Mouse (Mus musculus) spleen, adult 2 months (tissue): Measurements from ENCODE around the gene Fdxr. TPM values are rescaled to one million over a fixed set of nuclear protein-coding genes. Genes with fewer than 3 reads are reported as not detected.

ENCODE experiments used
- DNase-seq, 2 experiments: peaks; one replicate each; pipeline versions ENCODE4 v3.0.0 to v3.0.0-alpha.2; 2012 to 2021; ENCODE audit warnings: low spot score in 2 of 2, low read depth in 1 of 2
- H3K27ac ChIP-seq: fragments of 200-500 bp; 2 replicates; pipeline ENCODE4 v1.5.1; 2012; ENCODE audit warnings: low read length, inconsistent platforms; ENCODE audit not compliant: insufficient read depth
- H3K27me3 ChIP-seq: fragments of 200-500 bp; 2 replicates; pipeline ENCODE4 v1.6.1; 2012; ENCODE audit warnings: mild to moderate bottlenecking, moderate library complexity, low read length, inconsistent platforms; ENCODE audit not compliant: control insufficient read depth, insufficient read depth
- H3K36me3 ChIP-seq: fragments of 200-500 bp; 2 replicates; pipeline ENCODE4 v1.6.1; 2012; ENCODE audit warnings: mild to moderate bottlenecking, low read length, inconsistent platforms; ENCODE audit not compliant: control insufficient read depth, insufficient read depth
- H3K4me1 ChIP-seq: fragments of 200-500 bp; 2 replicates; pipeline ENCODE4 v1.6.1; 2011; ENCODE audit warnings: inconsistent platforms; ENCODE audit not compliant: control insufficient read depth, insufficient read depth, insufficient read length
- H3K4me3 ChIP-seq: fragments of 200-500 bp; 2 replicates; pipeline ENCODE4 v1.5.1; 2011; ENCODE audit warnings: mild to moderate bottlenecking, inconsistent platforms; ENCODE audit not compliant: insufficient read depth, insufficient read length; ENCODE audit errors: extremely low read depth
- CTCF ChIP-seq: fragments of 200-500 bp; IDR thresholded peaks from 2 replicates; pipeline ENCODE4 v1.5.1; 2011; ENCODE audit warnings: mild to moderate bottlenecking, inconsistent platforms; ENCODE audit not compliant: insufficient read depth, insufficient read length, insufficient replicate concordance; ENCODE audit errors: extremely low read depth
- POLR2A ChIP-seq: fragments of 200-500 bp; IDR thresholded peaks from 2 replicates; pipeline ENCODE4 v1.6.1; 2011; ENCODE audit warnings: low read depth, low read length, inconsistent platforms
- WGBS: fragments of 180-500 bp; shearing (Covaris S2); methylation state at CpG from one replicate; pipeline ENCODE4 v1.1.7; 2018; 5-methylcytosine and 5-hydroxymethylcytosine counted together
- polyA plus RNA-seq: library from polyadenylated mRNA; depleted of rRNA; stranded (reverse); fragments of >200 nt; gene quantifications from 2 replicates; pipeline ENCODE4 v1.2.3, GENCODE M21; 2012

The Fdxr gene
- polyA plus RNA-seq, 1 experiment, result 18.7 TPM

DNA sequence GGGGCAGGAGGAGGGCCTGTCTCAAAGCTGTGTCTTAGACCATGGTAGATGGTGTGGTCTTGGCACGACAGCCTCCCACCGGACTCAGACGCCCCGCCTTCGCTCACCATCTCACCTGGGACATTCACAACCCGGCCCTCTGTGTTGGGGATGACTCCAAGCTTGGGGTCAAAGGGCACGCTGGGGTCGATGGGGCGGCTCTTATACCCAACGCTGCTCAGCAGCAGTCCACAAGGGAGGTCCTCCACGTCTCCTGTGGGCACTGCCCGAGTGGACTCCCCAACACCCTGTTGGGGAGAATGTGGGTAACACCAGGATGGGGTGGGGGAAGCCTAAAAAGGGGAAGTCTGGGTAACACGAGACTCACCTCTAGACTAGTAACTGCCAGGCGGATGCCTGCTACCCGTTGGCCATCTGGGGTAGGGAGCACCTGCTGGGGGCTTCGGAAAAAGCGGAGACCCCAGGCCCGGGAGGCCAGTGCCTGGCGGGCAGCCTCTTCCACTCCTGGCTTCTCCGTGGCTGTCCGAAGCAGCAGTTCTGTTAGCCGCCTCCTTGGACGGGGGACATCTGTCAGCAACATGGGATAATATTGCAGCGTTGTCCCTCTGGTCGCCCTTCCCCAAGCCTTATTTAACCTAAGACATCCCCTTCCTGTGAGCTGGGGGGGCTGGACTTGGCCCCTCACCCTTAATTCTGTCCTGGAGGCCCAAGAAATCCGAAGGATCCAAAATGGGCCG lies 7.4 kb downstream of the Fdxr start:
- H3K4me1 ChIP-seq, result peaks cover 3% of the 10 kb centered on the region; the same call in 1 of the 2 replicates
- H3K27ac ChIP-seq, result no peak overlapping the region
- peaks cover 15% of the 10 kb centered on the region for H3K36me3 ChIP-seq
- TF ChIP-seq CTCF (no peak), POLR2A (no peak)
- peaks cover 21% of the 10 kb centered on the region for H3K27me3 ChIP-seq
- DNase-seq, result no peak
- WGBS, result 83% methylated on average over 27 of the region's 27 CpGs
- H3K4me3 ChIP-seq, result no peak overlapping the region

DNA sequence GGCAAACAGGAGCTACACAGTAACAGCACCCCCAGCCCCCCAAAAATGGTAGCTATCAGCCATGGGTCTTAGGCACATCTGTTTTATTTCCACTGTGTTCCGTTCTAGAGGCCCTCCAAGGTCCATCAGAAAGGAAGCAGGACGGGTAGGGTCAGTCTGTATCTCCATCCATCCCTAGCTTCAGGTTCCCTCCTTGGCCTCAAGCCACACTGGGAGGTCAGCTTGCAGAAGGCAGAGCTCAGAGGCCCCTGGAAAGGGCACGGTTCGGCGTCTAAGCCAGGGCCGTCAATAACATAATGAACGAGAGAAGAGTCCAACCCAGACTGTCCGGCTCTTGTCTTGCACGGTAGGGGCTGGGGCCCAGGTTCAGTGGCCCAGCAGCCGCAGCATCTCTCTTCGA lies 8.9 kb downstream of the Fdxr start:
- H3K4me3 ChIP-seq, result no peak overlapping the region
- peaks cover 3% of the 10 kb centered on the region; the same call in 1 of the 2 replicates for H3K4me1 ChIP-seq
- WGBS, result 97% methylated on average over 11 of the region's 11 CpGs
- no peak for DNase-seq
- H3K27ac ChIP-seq, result no peak overlapping the region
- peaks cover 22% of the 10 kb centered on the region for H3K27me3 ChIP-seq
- H3K36me3 ChIP-seq, result peaks cover 15% of the 10 kb centered on the region
- TF ChIP-seq CTCF (no peak), POLR2A (no peak)

DNA sequence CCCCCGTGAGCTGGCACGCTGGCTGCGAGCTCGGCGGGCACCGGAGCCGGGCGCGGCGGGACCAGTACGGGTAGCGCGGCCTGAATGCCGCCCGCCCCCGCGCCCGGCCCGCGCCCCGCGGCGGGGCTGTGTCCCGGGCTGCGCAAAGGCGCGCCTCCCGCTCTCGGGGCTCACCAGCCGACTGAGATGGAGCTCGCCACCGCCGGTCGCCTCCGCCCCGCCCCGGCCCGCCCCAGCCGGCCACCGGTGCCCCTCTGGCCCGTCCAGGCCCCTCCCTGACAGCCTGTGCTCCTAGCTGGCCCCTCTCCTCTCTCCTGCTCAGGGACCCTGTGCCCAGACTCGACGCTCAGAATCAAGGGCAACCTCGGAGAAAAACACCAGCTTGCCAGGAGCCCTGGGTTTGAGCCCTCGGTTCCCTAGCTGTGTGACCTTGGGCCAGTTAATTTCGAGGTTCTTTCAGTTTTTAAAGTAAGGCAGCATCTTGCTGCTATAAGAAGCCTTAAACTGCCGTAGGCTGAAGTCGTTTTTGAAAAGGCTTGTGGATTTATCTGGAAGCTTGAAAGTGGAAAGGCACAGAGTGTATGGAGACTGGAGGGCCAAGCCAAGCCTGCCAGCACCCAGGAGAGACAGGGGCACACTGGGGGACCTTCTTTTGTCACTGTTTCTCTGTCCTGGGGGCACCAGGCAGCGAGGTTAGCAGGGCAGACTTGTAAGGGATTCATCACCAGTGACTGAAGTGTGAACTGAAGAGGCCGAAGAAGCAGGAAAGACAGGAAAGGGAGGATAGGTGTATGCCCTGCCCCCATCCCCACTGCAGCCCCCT lies 9.6 kb downstream of the Fdxr start, which contains the start of gene Grin2c:
Gene Grin2c, minus strand, starts transcription at position 183 of the 823 bp plus-strand sequence.
- Histone ChIP-seq H3K27me3 (peaks cover 22% of the 10 kb centered on the region), H3K36me3 (peaks cover 15% of the 10 kb centered on the region), H3K27ac (0 out of 2 replicates have a peak within 1 kb of the TSS, but pooled peaks have one; percentile 16), H3K4me1 (peaks cover 3% of the 10 kb centered on the region; the same call in 1 of the 2 replicates), H3K4me3 (peak within 1 kb of the TSS; percentile 11; the same call in 1 of the 2 replicates)
- TF ChIP-seq CTCF, result no peak
- TF ChIP-seq POLR2A, result no peak
- WGBS, result 15% methylated on average over 50 of the region's 50 CpGs
- DNase-seq, result no peak

DNA sequence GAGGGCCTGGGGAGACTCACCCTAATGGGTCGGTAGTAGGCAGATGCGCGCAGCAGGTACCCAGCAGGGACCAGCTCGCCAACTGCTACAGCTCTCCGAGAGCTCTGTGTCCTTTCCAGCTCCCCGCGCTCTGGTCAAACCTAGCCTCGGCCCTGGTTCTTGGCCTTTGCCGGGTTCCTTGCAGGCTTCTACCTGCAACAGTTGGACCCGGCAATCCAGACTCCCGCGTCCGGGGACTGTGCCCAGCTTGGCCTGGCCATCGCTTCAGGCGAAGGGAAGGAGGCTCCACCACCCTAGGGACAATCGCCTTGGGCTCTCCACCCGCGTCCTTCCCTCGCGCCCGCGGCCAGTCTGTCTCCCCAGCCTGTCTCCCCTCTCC lies 10.5 kb downstream of the Fdxr start:
- WGBS, result 7% methylated on average over 22 of the region's 22 CpGs
- Histone ChIP-seq H3K4me3 (0 out of 2 replicates have a peak overlapping the region, but pooled peaks have one; percentile 11), H3K27ac (no peak overlapping the region), H3K36me3 (peaks cover 13% of the 10 kb centered on the region), H3K4me1 (peaks cover 3% of the 10 kb centered on the region; the same call in 1 of the 2 replicates), H3K27me3 (peaks cover 22% of the 10 kb centered on the region)
- no peak for TF ChIP-seq POLR2A
- no peak for TF ChIP-seq CTCF
- no peak for DNase-seq

DNA sequence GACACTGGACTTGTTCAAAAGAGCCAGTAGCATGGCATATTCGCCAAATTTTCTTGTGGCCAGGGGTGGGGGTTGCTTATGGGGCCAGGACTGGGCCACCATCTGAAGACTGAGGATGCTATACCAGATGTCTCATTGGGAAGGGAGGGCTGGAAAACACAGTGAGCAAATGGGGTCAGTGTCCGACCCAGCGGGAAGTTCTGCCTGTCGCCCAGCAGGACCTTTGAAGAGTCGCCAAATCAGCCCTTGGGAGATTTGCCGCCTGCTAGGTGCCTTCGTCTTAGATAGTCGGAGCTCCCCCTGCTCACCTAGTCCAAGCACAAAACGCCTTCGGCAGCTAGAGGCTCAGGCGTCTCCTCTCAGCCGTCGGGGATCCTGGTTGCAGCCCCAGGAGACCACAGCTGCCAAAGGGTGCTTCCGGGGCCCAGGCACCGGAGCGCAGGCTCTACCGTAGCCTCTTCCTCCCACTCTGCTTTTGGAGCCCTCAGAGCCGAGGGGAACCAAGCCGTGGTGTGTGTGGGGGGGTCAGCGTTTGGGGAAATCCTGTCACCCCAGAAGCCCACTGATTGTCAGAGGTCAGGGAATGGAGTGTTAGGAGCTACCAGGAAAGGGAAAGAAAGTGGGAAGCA lies 11.0 kb downstream of the Fdxr start:
- Histone ChIP-seq H3K27me3 (peaks cover 22% of the 10 kb centered on the region), H3K4me3 (peak overlapping the region; percentile 11; the same call in 1 of the 2 replicates), H3K4me1 (peaks cover 3% of the 10 kb centered on the region; the same call in 1 of the 2 replicates), H3K27ac (no peak overlapping the region), H3K36me3 (peaks cover 10% of the 10 kb centered on the region)
- TF ChIP-seq POLR2A (no peak), CTCF (no peak)
- WGBS, result 6% methylated on average over 20 of the region's 20 CpGs
- DNase-seq, result no peak

DNA sequence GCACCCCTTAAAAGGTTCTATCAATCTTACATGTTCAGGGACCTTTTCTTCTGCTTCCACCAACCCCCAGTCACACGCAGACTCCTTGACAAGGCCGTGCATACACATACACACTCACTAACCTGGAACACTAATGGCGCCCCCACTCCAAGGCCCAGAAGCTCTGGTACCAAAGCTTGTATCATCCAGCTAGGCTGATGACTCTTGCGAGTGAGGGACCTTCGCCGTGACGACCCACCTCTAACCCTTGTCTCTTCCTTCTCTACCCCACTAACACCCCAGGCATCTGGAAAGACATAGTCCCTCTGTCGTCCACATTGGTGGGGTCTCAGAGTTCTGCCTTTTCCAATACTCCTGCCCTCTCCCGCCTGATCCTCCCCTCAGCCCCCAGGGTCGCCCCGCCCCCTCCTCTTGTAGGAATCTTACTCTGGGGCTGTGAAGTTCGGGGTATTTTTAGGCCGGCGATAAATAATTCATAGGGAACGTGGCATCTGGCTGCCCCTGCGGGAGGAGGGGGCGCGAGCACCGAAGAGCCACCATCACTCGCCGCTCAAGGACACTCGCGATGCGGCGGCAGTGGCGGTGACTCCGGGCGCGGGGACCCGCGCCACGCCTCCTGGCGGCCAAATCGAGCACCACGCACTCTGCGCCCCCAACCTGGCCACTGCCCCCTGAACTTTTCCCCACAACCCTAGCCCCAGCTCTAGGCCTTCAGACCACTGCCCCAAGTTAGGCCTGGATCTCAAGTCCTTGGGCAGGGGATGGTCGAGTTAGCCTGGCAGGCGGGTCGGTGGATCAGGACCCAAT lies 11.8 kb downstream of the Fdxr start:
- Histone ChIP-seq H3K4me1 (peaks cover 3% of the 10 kb centered on the region; the same call in 1 of the 2 replicates), H3K36me3 (peaks cover 10% of the 10 kb centered on the region), H3K4me3 (no peak overlapping the region), H3K27me3 (peaks cover 22% of the 10 kb centered on the region), H3K27ac (no peak overlapping the region)
- TF ChIP-seq CTCF (peak; percentile 53; the same call in 1 of the 2 replicates), POLR2A (no peak)
- no peak for DNase-seq
- WGBS, result 16% methylated on average over 38 of the region's 39 CpGs
